9 mouse cellular contexts compared by ENCODE assay signal in the genomic region with DNA sequence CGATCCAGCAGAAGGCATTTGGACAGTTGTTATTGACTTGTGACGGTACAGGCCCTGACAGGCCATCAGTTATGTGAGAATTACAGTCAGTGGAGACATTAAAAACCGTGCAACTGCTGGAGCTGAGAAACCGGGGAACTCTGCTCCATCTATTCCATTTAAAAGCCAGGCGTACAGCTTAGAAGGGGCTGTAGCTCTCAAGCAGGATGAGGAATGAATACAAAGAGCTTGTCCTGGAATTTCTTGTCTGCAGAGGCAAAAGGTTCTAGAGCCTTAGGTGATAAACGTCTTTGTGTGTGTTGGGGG. TPM values are rescaled to one million over a fixed set of nuclear protein-coding genes. Genes with fewer than 3 reads are reported as not detected.
A peak's percentile ranks its signal among the peaks of the same experiment; 100 is the strongest.
DNase-seq lines count a peak whose midpoint lies in the region; ATAC-seq lines count a peak whose summit lies in the region.
"Had no signal": no experiment of that assay in that cellular context is flagged by ENCODE, and none has a peak within 500 bp of the region (broad histone marks: within the 10 kb centered on the region; RNA-seq: fewer than 3 reads in every experiment).

No protein-coding gene starts in this region.

- peak overlapping the region; percentile 87 for H3K27ac ChIP-seq in kidney, embryonic 15.5 days
- H3K27ac ChIP-seq in embryonic facial prominence, embryonic 14.5 days (replicated peaks; ENCODE audit: low read depth, low read length) = peak overlapping the region; percentile 69
- peak overlapping the region; percentile 88 for H3K27ac ChIP-seq in hindbrain, embryonic 12.5 days
- H3K27ac ChIP-seq in midbrain, embryonic 14.5 days (replicated peaks; ENCODE audit: low read depth, low read length) = peak overlapping the region; percentile 72

- peak overlapping the region; percentile 53 for H3K4me2 ChIP-seq in kidney, embryonic 15.5 days
- H3K4me2 ChIP-seq in embryonic facial prominence, embryonic 14.5 days (ENCODE audit: low read depth, low read length) = peak overlapping the region; percentile 55
- H3K4me2 ChIP-seq in hindbrain, embryonic 12.5 days (replicated peaks) = peak overlapping the region; percentile 44
- H3K4me2 ChIP-seq in midbrain, embryonic 14.5 days (ENCODE audit: low read length) = peak overlapping the region; percentile 43

- no peak for DNase-seq in kidney, adult 11 months
- peak; percentile 34 for DNase-seq in embryonic facial prominence, embryonic 14.5 days (ENCODE audit: low spot score)
- peak; percentile 63 for DNase-seq in midbrain, embryonic 14.5 days
- DNase-seq in cerebellum, adult 9-10 months = no peak
- no peak for DNase-seq in adipocyte (ENCODE audit: low spot score)
- no peak for DNase-seq in layer of hippocampus, postnatal 14 days (ENCODE audit: low spot score in 2 of 2)

- no peaks in the 10 kb centered on the region for H3K36me3 ChIP-seq in kidney, embryonic 15.5 days
- no peaks in the 10 kb centered on the region for H3K36me3 ChIP-seq in embryonic facial prominence, embryonic 14.5 days (ENCODE audit: control insufficient read depth, insufficient read depth, low read length)
- H3K36me3 ChIP-seq in hindbrain, embryonic 12.5 days = no peaks in the 10 kb centered on the region
- no peaks in the 10 kb centered on the region for H3K36me3 ChIP-seq in midbrain, embryonic 14.5 days (ENCODE audit: control insufficient read depth, insufficient read depth, low read length)
- H3K36me3 ChIP-seq: G1E had no signal

- no peak overlapping the region for H3K9ac ChIP-seq in kidney, embryonic 15.5 days
- no peak overlapping the region for H3K9ac ChIP-seq in embryonic facial prominence, embryonic 14.5 days (ENCODE audit: low read depth, low read length)
- H3K9ac ChIP-seq in hindbrain, embryonic 12.5 days = no peak overlapping the region
- no peak overlapping the region; the same call in 1 of the 2 replicates for H3K9ac ChIP-seq in midbrain, embryonic 14.5 days (replicated peaks; ENCODE audit: low read length)

- H3K4me1 ChIP-seq in kidney, embryonic 15.5 days = peaks cover 23% of the 10 kb centered on the region
- peaks cover 9% of the 10 kb centered on the region; the same call in 1 of the 2 replicates for H3K4me1 ChIP-seq in embryonic facial prominence, embryonic 14.5 days (ENCODE audit: control insufficient read depth, insufficient read depth, low read length)
- H3K4me1 ChIP-seq in hindbrain, embryonic 12.5 days = peaks cover 27% of the 10 kb centered on the region
- H3K4me1 ChIP-seq in midbrain, embryonic 14.5 days (ENCODE audit: control insufficient read depth, insufficient read depth, low read length) = peaks cover 19% of the 10 kb centered on the region

- ATAC-seq in kidney, embryonic 15.5 days (replicated peaks; ENCODE audit: low FRiP score) = no peak
- ATAC-seq in embryonic facial prominence, embryonic 14.5 days (ENCODE audit: low read depth) = no peak; the same call in 1 of the 2 replicates
- peak; percentile 51 for ATAC-seq in hindbrain, embryonic 12.5 days (ENCODE audit: low FRiP score)
- ATAC-seq in midbrain, embryonic 14.5 days (ENCODE audit: low FRiP score, low TSS enrichment) = no peak

- H3K27me3 ChIP-seq in kidney, embryonic 15.5 days = no peaks in the 10 kb centered on the region
- H3K27me3 ChIP-seq in embryonic facial prominence, embryonic 14.5 days (replicated peaks; ENCODE audit: control insufficient read depth, insufficient read depth, low read length) = no peaks in the 10 kb centered on the region
- no peaks in the 10 kb centered on the region for H3K27me3 ChIP-seq in hindbrain, embryonic 12.5 days
- no peaks in the 10 kb centered on the region for H3K27me3 ChIP-seq in midbrain, embryonic 14.5 days (ENCODE audit: control insufficient read depth, insufficient read depth, low read length)

- 8% methylated on average over 6 of the region's 6 CpGs for WGBS in kidney, embryonic 15.5 days
- 15% methylated on average over 6 of the region's 6 CpGs for WGBS in embryonic facial prominence, embryonic 14.5 days
- WGBS in hindbrain, embryonic 12.5 days = 2% methylated on average over 6 of the region's 6 CpGs
- WGBS in midbrain, embryonic 14.5 days = 1% methylated on average over 6 of the region's 6 CpGs

- H3K4me3 ChIP-seq in kidney, embryonic 15.5 days (replicated peaks) = peak overlapping the region; percentile 24; the same call in 1 of the 2 replicates
- H3K4me3 ChIP-seq in embryonic facial prominence, embryonic 14.5 days (ENCODE audit: low read depth, low read length) = no peak overlapping the region
- H3K4me3 ChIP-seq in hindbrain, embryonic 12.5 days = 0 out of 2 replicates have a peak overlapping the region, but pooled peaks have one; percentile 17
- no peak overlapping the region for H3K4me3 ChIP-seq in midbrain, embryonic 14.5 days (replicated peaks; ENCODE audit: low read depth, low read length)

- H3K9me3 ChIP-seq in kidney, embryonic 15.5 days (replicated peaks) = no peaks in the 10 kb centered on the region
- H3K9me3 ChIP-seq in embryonic facial prominence, embryonic 14.5 days (ENCODE audit: control insufficient read depth, low read length) = peaks cover 9% of the 10 kb centered on the region
- H3K9me3 ChIP-seq in hindbrain, embryonic 12.5 days (replicated peaks) = no peaks in the 10 kb centered on the region
- H3K9me3 ChIP-seq in midbrain, embryonic 14.5 days (ENCODE audit: control insufficient read depth, low read length) = peaks cover 4% of the 10 kb centered on the region; the same call in 1 of the 2 replicates

RNA-seq across cellular contexts. Expression of a gene that starts 18.2 kb away (rescaled TPM):
- polyA plus RNA-seq in kidney, embryonic 15.5 days (2015; fragmentation: Nextera tagmentation; extraction: Ambion mirVana) = 24.3 and 25.6 TPM in 2 replicates
- 20.1 and 24.1 TPM in 2 replicates for polyA plus RNA-seq in embryonic facial prominence, embryonic 14.5 days (2014; fragmentation: Nextera tagmentation; extraction: Ambion mirVana)
- 140 and 158 TPM in 2 replicates for polyA plus RNA-seq in hindbrain, embryonic 12.5 days (2016; fragmentation: Nextera tagmentation; extraction: Ambion mirVana)
- polyA plus RNA-seq in midbrain, embryonic 14.5 days (2014; fragmentation: Nextera tagmentation; extraction: Ambion mirVana) = 404 and 444 TPM in 2 replicates
- 100 to 1,000 TPM; 246 to 261 TPM for total RNA-seq in layer of hippocampus, postnatal 14 days (2021)

Comparison
In these comparisons a context has a peak if more than half of its experiments do, and no peak if none do; other contexts are left out.
1. H3K4me3 ChIP-seq: peak in kidney, embryonic 15.5 days (single experiment) and hindbrain, embryonic 12.5 days (single experiment); none in embryonic facial prominence, embryonic 14.5 days (single experiment) and midbrain, embryonic 14.5 days (single experiment).
2. DNase-seq: peak in embryonic facial prominence, embryonic 14.5 days (single experiment) and midbrain, embryonic 14.5 days (single experiment); none in kidney, adult 11 months (single experiment), cerebellum, adult 9-10 months (single experiment), adipocyte (single experiment) and layer of hippocampus, postnatal 14 days (0 of 2).
3. Peak in every context shown above with its lines, with median percentiles within 50 percentile points of each other: H3K27ac ChIP-seq and H3K4me2 ChIP-seq.